Mouse (Mus musculus): ENCODE data around the gene Saa3.

GRCm38 (mm10) chr7:46665236-46665635 is 50.3 kb downstream of the Saa3 start:
- TF ChIP-seq CTCF (IDR thresholded peaks at IDR 0.05; ENCODE audit: low read depth, low read length): peak; percentile 75
- TF ChIP-seq POLR2A (IDR thresholded peaks at IDR 0.05; ENCODE audit: extremely low read depth, insufficient read depth, low read length): no peak
